Mouse (Mus musculus): ENCODE results near the gene Tspear.
"Not testable (repeated sequence)": the region's sequence is repeated elsewhere in the genome, so short reads cannot be mapped to it uniquely, and the experiment has no call there.

The Tspear gene

DNA sequence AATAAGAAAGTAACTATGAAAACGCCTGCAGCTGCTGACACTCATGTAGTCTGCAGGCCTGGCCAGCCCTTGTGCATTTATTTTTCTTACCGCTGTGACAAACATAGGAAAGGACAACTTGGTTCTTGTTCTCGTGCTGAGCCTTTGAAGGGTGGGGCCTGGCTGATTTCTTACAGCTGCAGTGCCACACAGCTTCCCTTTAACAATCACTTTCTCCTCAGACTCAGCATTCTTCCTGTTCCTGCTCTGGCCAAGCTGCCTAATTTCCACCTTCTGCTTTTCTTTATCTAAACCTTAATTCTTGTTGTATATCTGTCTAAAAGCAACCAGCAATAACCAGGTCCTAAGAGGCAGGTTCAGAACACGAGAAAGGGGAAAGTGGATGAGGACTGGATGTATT is 27.4 kb downstream of the Tspear start:
- no peak for DNase-seq

DNA sequence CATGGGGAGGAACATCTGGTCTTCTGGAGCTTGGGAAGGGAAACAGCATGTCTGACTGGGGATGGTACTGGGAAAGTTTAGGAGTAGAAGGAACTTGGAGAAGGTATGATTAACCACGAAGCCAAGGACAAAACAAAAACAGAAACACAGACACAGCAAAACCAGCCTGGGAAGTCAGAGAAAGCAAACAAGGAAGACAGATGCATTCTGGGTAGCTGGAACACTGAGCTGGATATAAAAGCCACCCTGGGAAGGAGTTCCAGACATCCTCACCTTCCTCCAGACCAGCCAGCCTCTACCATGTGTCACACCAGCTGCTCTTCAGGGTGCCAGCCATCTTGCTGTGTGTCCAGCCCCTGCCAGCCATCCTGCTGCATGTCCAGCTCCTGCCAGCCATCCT is 29.1 kb downstream of the Tspear start, which contains the start of gene Gm10142:
Gene Gm10142, plus strand, starts transcription at position 301 of the 400 bp plus-strand sequence.
- DNase-seq = no peak

DNA sequence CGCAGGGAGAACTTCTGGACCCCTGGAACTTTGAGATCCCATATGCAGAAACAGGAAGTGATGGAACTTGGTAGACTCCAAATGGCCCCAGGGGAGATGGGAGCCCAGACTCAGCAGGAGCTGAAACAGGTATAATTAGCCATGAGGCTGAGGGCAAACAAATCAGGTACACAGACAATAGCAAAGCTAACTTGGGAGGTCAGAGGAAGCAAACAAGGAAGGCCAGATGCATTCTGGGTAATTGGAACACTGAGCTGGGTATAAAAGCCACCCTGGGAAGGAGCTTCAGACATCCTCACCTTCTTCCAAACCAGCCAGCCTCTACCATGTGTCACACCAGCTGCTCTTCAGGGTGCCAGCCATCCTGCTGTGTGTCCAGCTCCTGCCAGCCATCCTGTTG is 33.9 kb downstream of the Tspear start, which contains the start of gene Krtap12-1:
Gene Krtap12-1, plus strand, starts transcription at position 301 of the 400 bp plus-strand sequence.
- DNase-seq = not testable (repeated sequence)

DNA sequence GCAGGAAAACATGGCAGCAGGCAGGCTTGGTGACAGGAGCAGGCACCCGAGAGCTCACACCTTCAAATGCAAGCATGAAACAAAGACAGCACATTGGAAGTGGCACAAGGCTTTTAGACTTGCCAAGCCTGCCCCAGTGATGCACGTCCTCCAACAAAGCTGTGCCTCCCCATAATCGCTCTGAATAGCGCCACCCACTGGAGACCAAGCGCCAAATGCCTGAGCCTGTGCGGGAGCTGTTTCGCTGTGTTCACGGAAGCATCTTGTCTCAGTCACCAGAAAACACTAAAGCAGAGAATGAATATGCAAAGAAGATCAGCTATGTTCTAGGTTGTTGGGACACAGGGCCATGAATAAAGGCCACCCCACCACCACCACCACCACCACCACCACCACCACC is 38.5 kb downstream of the Tspear start:
- DNase-seq = no peak

DNA sequence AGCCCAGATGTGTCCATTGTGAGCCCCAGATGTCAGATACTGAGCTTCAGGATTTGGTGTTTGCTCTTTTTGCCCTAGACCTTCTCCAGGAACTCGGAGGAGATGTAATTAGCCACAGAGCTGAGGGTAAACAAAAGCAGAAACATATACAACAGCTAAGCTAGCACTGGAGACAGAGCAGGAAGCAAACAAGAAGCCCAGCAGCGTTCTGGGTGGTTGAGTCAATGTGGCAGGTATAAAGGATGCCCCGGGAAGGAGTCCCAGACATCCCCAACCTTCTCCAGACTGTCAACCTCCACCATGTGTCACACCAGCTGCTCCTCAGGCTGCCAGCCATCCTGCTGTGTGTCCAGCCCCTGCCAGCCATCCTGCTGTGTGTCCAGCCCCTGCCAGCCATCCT is 39.8 kb downstream of the Tspear start, which contains the start of gene Gm10100:
Gene Gm10100, plus strand, starts transcription at position 301 of the 400 bp plus-strand sequence.
- peak; percentile 7 for DNase-seq

DNA sequence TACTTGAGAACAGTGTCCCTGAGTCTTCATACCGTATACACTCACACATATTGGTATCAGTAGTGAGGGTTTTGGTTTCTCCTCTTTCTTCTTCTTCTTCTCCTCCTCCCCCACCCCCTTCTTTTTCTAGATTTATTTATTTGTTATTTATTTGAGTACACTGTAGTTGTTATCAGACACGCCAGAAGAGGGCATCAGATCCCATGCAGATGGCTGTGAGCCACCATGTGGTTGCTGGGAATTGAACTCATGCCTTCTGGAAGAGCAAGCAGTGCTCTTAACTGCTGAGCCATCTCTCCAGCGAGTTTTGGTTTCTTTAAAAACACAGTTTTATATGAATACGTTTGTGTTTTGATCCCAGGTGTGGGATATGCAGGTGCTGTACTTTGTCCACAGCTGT is 41.9 kb downstream of the Tspear start:
- DNase-seq = no peak

DNA sequence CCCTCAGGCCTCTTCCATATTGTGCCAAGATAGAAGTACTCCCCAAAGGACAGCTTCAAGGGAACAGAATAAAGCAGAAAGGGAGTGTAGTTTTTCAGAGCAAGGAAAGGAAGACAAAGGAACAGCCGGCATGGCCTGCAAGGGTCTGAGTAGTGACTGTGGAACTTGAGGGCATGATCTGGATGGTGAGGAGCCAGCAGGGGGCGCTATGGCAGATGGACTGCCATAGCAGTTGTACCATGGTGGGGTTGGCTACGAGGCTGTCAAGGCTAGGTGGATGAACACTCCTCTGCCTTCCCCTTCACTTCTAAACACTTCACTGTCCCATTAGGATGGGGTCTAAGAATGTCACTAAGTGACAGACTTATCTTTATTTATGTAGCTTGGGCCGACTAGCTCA is 42.9 kb downstream of the Tspear start:
- DNase-seq = no peak

DNA sequence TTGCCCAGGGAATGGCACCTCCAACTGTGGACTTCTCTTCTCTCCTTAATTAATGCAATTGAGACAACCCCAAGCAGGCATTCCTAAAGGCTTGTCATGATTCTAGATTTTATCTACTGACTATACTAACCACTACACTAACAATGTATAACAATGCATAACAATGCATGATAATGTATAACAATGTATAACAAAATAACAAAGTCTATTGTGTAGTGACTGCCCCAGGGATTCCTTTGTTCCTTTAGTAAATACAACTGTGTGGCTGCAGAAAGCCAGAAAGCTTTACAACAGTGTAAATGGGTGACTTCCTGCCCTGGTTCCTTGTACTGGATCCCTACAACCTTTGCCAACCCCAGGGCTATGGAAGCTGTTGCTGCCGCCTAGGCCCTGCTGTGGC is 49.6 kb downstream of the Tspear start:
- DNase-seq = no peak

DNA sequence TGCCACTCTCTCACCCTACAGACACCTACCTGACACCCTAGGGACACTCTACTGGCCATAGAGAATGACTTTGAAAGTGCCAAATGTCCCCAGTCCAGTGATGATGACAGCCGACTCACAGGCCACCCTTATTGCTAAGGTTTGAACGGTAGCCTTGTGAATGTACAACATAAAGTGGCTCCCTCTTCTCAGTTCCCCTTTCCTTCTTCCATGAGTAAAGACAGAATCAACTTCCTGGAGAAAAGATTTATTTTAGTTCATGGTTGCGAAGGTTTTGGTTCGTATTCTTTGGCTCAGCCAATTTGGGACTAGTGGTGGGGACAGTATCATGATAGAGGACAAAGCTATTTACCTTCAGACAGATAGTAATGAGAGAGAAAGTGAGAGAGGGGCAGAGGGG is 52.6 kb downstream of the Tspear start:
- no peak for DNase-seq

DNA sequence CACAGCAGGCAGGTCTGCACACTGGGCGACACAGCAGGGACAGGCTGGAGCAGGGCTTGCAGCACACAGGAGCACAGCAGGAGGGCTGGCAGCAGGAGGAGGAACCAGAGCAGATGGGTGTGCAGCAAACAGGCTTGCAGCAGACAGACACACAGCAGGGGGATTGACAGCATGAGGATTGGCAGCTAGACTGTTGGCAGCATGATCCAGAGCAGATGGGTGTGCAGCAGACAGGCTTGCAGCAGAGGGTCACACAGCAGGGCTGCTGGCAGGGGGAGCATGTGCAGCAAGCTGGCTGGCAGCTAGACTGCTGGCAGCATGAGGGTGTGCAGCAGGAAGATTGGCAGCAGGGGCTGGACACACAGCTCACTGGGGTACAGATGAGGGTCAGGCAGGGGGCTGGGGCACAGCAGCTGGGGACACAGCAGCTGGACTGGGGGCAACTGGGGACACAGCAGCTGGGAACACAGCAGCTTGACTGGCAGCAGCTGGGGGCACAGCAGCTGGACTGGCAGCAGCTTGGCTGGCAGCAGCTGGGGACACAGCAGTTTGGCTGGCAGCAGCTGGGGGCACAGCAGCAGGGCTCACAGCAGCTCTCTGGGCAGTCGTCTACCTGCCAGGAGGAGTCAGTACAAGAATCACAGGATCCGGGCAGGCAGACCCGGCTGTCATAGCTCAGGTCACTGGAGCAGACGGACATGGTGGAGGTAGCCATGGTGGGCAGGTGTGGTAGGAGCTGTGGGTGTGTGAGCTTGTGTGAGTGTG is 55.7 kb downstream of the Tspear start, which contains the start of gene Gm18596:
Gene Gm18596, minus strand, starts transcription at position 715 of the 765 bp plus-strand sequence.
- peak; percentile 25 for DNase-seq

DNA sequence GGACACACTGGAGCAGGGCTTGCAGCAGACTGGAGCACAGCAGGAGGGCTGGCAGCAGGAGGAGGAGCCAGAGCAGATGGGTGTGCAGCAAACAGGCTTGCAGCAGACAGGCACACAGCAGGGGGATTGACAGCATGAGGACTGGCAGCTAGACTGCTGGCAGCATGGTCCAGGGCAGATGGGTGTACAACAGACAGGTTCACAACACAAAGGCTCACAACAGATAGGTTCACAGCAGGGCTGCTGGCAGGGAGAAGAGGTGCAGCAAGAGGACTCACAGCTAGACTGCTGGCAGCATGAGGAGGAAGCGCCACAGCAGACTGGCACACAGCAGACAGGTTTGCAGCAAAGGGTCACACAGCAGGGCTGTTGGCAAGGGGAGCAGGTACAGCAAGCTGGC is 64.3 kb downstream of the Tspear start:
- peak; percentile 54 for DNase-seq

DNA sequence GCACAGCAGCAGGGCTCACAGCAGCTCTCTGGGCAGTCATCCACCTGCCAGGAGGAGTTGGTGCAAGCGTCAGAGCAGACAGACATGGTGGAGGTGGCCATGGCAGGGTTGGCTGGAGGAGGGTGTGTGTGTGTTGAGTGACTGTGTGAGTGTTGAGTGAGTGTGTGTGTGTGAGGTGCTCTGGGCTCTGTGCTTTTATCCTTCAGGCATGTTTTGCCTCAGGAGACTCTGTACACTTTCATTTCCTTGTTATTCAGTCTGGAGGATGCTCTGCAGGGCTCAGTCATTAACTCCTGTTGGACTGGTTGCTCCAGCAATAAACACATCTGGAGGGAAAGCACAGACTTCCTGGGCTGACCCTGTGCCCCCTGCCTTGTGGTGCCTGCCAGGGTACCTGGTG is 64.9 kb downstream of the Tspear start, which contains the start of gene Gm9736:
Gene Gm9736, minus strand, starts transcription at position 101 of the 400 bp plus-strand sequence.
- not testable (repeated sequence) for DNase-seq

DNA sequence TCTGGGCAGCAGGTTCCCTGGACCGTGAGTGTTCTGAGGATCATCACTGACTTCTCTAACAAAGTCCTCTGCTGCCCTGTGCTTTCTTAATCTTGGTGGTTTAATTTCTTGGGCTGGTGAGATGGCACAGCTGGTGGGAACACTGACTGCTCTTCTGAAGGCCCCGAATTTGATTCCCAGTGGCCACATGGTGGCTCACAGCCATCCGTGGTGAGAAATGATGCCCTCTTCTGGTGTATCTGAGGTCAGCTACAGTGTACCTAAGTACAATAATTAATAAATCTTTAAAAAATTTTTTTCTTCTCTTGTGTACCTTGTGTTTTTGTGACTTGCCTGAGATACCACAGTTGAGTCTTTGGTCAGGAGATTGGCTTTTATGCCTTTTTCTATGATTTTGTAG is 65.9 kb downstream of the Tspear start:
- not testable (repeated sequence) for DNase-seq

DNA sequence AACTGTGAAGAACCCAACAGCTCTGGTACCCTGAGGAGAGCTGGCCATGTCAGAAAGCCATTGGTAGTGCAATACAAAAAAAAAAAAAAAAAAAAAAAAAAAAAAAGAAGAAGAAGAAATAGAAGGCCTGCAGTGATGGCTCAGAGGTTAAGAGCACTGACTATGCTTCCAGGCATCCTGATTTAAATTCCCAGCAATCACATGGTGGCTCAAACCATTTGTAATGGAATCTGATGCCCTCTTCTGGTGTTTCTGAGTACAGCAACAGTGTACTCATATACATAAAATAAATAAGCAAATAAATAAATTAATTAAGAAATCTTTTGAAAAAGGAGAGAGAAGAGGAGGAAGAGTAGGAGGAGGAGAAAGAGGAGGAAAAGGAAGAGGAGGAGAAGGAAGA is 67.1 kb downstream of the Tspear start:
- DNase-seq = no peak

DNA sequence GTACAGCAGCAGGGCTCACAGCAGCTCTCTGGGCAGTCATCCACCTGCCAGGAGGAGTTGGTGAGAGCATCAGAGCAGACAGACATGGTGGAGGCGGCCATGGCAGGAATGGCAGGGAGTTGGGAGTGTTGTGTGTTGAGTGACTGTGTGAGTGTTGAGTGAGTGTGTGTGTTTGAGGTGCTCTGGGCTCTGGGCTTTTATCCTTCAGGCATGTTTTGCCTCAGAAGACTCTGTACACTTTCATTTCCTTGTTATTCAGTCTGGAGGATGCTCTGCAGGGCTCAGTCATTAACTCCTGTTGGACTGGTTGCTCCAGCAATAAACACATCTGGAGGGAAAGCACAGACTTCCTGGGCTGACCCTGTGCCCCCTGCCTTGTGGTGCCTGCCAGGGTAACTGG is 73.2 kb downstream of the Tspear start, which contains the start of gene Gm3233:
Gene Gm3233, minus strand, starts transcription at position 101 of the 400 bp plus-strand sequence.
- DNase-seq = not testable (repeated sequence)

DNA sequence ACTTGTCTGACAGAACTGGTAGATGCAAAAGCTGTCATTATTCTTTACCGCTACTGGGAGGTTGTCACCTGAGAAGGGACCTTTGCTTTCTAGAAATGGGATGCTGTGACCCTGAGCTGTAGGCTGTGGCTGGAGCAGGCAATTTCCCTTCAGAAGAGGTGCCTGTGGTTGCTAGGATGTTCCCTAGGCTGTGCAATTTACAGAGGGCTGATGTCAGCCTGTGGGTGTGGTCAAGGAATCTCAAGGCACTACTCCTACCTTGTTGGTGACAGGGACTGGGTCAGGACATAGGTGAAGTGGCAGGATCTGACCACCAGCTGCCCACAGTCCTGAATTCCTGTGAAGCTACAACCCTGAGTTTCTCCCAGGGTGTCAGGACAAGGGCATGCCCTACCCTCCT is 83.4 kb downstream of the Tspear start:
- no peak for DNase-seq

DNA sequence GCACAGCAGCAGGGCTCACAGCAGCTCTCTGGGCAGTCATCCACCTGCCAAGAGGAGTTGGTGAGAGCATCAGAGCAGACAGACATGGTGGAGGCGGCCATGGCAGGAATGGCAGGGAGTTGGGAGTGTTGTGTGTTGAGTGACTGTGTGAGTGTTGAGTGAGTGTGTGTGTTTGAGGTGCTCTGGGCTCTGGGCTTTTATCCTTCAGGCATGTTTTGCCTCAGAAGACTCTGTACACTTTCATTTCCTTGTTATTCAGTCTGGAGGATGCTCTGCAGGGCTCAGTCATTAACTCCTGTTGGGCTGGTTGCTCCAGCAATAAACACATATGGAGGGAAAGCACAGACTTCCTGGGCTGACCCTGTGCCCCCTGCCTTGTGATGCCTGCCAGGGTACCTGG is 84.9 kb downstream of the Tspear start, which contains the start of gene Gm3238:
Gene Gm3238, minus strand, starts transcription at position 101 of the 400 bp plus-strand sequence.
- DNase-seq = not testable (repeated sequence)

DNA sequence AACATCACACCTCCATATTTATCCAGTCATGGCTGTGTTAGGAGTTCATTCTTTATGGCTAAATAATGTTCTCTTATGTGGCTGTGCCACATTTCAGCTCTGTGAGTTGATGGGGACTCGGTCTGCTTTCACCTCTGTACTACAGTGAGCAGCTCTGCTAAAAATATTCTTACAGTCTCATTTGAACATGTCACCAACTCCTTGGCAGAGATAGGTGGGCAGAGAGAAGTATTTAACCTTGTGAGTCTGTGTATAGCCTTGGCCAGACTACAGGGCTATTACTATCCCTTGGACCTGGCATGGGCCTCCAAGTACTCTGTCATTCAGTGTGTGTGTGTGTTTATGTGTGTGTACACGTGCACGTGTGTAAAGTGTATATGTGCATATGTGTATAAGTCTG is 85.8 kb downstream of the Tspear start:
- DNase-seq = not testable (repeated sequence)

DNA sequence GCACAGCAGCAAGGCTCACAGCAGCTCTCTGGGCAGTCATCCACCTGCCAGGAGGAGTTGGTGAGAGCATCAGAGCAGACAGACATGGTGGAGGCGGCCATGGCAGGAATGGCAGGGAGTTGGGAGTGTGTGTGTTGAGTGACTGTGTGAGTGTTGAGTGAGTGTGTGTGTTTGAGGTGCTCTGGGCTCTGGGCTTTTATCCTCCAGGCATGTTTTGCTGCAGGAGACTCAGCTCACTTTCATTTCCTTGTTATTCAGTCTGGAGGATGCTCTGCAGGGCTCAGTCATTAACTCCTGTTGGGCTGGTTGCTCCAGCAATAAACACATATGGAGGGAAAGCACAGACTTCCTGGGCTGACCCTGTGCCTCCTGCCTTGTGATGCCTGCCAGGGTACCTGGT is 90.5 kb downstream of the Tspear start, which contains the start of gene Gm7138:
Gene Gm7138, minus strand, starts transcription at position 101 of the 400 bp plus-strand sequence.
- not testable (repeated sequence) for DNase-seq

DNA sequence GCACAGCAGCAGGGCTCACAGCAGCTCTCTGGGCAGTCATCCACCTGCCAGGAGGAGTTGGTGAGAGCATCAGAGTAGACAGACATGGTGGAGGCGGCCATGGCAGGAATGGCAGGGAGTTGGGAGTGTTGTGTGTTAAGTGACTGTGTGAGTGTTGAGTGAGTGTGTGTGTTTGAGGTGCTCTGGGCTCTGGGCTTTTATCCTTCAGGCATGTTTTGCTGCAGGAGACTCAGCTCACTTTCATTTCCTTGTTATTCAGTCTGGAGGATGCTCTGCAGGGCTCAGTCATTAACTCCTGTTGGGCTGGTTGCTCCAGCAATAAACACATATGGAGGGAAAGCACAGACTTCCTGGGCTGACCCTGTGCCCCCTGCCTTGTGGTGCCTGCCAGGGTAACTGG is 96.1 kb downstream of the Tspear start, which contains the start of gene Gm3250:
Gene Gm3250, minus strand, starts transcription at position 101 of the 400 bp plus-strand sequence.
- not testable (repeated sequence) for DNase-seq

DNA sequence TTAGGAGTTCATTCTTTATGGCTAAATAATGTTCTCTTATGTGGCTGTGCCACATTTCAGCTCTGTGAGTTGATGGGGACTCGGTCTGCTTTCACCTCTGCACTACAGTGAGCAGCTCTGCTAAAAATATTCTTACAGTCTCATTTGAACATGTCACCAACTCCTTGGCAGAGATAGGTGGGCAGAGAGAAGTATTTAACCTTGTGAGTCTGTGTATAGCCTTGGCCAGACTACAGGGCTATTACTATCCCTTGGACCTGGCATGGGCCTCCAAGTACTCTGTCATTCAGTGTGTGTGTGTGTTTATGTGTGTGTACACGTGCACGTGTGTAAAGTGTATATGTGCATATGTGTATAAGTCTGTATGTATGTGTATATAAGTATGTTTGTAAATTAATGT is 97.0 kb downstream of the Tspear start:
- DNase-seq = not testable (repeated sequence)

DNA sequence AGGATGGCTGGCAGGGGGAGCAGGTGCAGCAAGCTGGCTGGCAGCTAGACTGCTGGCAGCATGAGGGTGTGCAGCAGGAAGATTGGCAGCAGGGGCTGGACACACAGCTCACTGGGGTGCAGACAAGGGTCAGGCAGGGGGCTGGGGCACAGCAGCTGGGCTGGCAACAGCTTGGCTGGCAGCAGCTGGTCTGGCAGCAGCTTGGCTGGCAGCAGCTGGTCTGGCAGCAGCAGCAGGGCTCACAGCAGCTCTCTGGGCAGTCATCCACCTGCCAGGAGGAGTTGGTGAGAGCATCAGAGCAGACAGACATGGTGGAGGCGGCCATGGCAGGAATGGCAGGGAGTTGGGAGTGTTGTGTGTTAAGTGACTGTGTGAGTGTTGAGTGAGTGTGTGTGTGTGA is 101.5 kb downstream of the Tspear start, which contains the start of gene Gm7137:
Gene Gm7137, minus strand, starts transcription at position 325 of the 400 bp plus-strand sequence.
- DNase-seq = not testable (repeated sequence)

DNA sequence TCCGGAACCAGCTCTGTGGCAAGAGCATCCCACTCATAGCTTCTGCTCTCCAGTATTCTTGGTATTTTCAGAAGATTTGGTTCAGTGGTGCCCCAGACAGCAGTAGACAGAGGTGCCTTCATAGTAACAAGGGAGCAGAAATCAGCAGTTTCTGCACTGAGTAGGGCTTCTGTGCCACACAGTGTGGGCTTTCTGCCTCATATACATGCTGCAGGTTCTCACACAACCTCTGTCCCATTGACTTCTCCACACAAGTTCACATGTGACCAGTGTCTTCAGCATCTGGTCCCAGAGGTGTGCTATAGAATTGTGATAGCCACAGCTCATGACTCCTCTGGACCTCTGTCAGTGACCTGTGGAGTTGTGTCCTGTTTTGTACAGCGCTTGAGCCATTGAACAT is 102.3 kb downstream of the Tspear start:
- DNase-seq = no peak

DNA sequence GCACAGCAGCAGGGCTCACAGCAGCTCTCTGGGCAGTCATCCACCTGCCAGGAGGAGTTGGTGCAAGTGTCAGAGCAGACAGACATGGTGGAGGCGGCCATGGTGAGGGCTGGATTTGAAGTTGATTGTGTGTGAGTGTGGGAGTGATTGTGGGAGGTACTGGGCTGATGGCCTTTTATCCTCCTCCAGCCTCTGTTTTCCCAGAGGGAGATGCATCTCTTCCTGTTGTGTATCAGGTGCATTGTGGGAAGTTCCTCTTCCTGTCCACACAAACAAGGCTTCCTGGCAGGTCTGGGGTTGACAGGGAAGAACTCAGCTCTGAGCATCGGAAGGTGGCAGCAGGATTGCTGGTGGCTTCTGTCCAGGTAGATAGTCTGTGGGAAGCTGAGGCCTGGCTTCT is 108.6 kb downstream of the Tspear start, which contains the start of gene Gm9639:
Gene Gm9639, minus strand, starts transcription at position 101 of the 400 bp plus-strand sequence.
- no peak for DNase-seq
